Mouse (Mus musculus) C2C12 (cell line): ENCODE measurements around the gene D630003M21Rik. TPM values are rescaled to one million over a fixed set of nuclear protein-coding genes. Genes with fewer than 3 reads are reported as not detected.
A peak's percentile ranks its signal among the peaks of the same experiment; 100 is the strongest.

Source experiments
- H3K27me3 ChIP-seq: one replicate; pipeline ENCODE4 v1.6.1; 2011; ENCODE audit not compliant: control insufficient read depth, insufficient read depth, insufficient read length
- H3K36me3 ChIP-seq: one replicate; pipeline ENCODE4 v1.6.1; 2011; ENCODE audit not compliant: control insufficient read depth, insufficient read depth
- H3K4me3 ChIP-seq: one replicate; pipeline ENCODE4 v1.5.1; 2011; ENCODE audit warnings: mild to moderate bottlenecking, control low read depth; ENCODE audit not compliant: poor library complexity, insufficient read depth, severe bottlenecking
- H3K79me2 ChIP-seq: one replicate; pipeline ENCODE4 v1.6.1; 2011; ENCODE audit not compliant: control insufficient read depth, insufficient read depth
- H3K79me3 ChIP-seq: one replicate; pipeline ENCODE4 v1.6.1; 2011; ENCODE audit warnings: low read depth, control low read depth
- H3ac ChIP-seq: one replicate; pipeline ENCODE3; 2011; ENCODE audit warnings: low read depth; ENCODE audit not compliant: control insufficient read depth, insufficient read length
- CEBPB ChIP-seq: IDR thresholded peaks from one replicate; pipeline ENCODE4 v1.6.1; 2011; ENCODE audit warnings: low read depth, mild to moderate bottlenecking, control low read depth, moderate library complexity
- CTCF ChIP-seq: IDR thresholded peaks from one replicate; pipeline ENCODE4 v1.5.1; 2011; ENCODE audit not compliant: control insufficient read depth, insufficient read depth, insufficient read length
- FOSL1 ChIP-seq: IDR thresholded peaks from one replicate; pipeline ENCODE4 v1.8.0; 2011; ENCODE audit warnings: mild to moderate bottlenecking, low read length; ENCODE audit not compliant: poor library complexity, insufficient read depth, severe bottlenecking
- MAX ChIP-seq: IDR thresholded peaks from one replicate; pipeline ENCODE4 v1.6.1; 2011; ENCODE audit warnings: mild to moderate bottlenecking, control low read depth
- MYOD1 ChIP-seq: IDR thresholded peaks from one replicate; pipeline ENCODE4 v1.6.1; 2011; ENCODE audit warnings: low read depth; ENCODE audit not compliant: control insufficient read depth, insufficient read length
- MYOG ChIP-seq: IDR thresholded peaks from one replicate; pipeline ENCODE4 v1.6.1; 2011; ENCODE audit not compliant: control insufficient read depth, insufficient read length; ENCODE audit errors: extremely low read depth
- USF1 ChIP-seq: IDR thresholded peaks from one replicate; pipeline ENCODE4 v1.6.1; 2011; ENCODE audit warnings: low read depth, mild to moderate bottlenecking, control low read depth, moderate library complexity
- polyA plus RNA-seq: library from polyadenylated mRNA; unstranded; fragments of >200 nt; fragmentation: generic; extraction: Trizol; gene quantifications from one replicate; pipeline ENCODE4 v1.2.1, GENCODE M21; 2012; ENCODE audit warnings: missing spikeins

D630003M21Rik gene
- polyA plus RNA-seq, 1 experiment, result 0.01 TPM

- Histone ChIP-seq H3K79me3 (no peaks in the 10 kb centered on the region), H3K79me2 (no peaks in the 10 kb centered on the region), H3K36me3 (no peaks in the 10 kb centered on the region), H3K4me3 (no peak overlapping the region), H3K27me3 (peaks cover 33% of the 10 kb centered on the region), H3ac (no peak overlapping the region)
- peak; percentile 61 for TF ChIP-seq USF1
- TF ChIP-seq MYOG, result no peak
- no peak for TF ChIP-seq CTCF
- no peak for TF ChIP-seq CEBPB
- no peak for TF ChIP-seq MYOD1
Measured at GRCm38 (mm10) chr2:158270017-158270416, 41.0 kb upstream of the D630003M21Rik start.

GRCm38 (mm10) chr2:158264877-158265276 is 35.9 kb upstream of the D630003M21Rik start:
- Histone ChIP-seq H3K4me3 (no peak overlapping the region), H3K36me3 (no peaks in the 10 kb centered on the region), H3K79me3 (no peaks in the 10 kb centered on the region), H3K79me2 (no peaks in the 10 kb centered on the region), H3K27me3 (peaks cover 23% of the 10 kb centered on the region), H3ac (no peak overlapping the region)
- TF ChIP-seq MAX (no peak), FOSL1 (no peak), CTCF (no peak)

- peaks cover 6% of the 10 kb centered on the region for H3K27me3 ChIP-seq
- no peaks in the 10 kb centered on the region for H3K36me3 ChIP-seq
- no peaks in the 10 kb centered on the region for H3K79me2 ChIP-seq
- TF ChIP-seq CEBPB, result no peak
- no peak for TF ChIP-seq FOSL1
- no peak for TF ChIP-seq CTCF
- no peak for TF ChIP-seq MYOG
- no peak for TF ChIP-seq MYOD1
- no peak for TF ChIP-seq USF1
- TF ChIP-seq MAX, result no peak
- no peak overlapping the region for H3ac ChIP-seq
- no peak overlapping the region for H3K4me3 ChIP-seq
- H3K79me3 ChIP-seq, result no peaks in the 10 kb centered on the region
Measured at GRCm38 (mm10) chr2:158259498-158259897, 30.5 kb upstream of the D630003M21Rik start.

GRCm38 (mm10) chr2:158258781-158259180 is 29.8 kb upstream of the D630003M21Rik start:
- H3K27me3 ChIP-seq, result peaks cover 6% of the 10 kb centered on the region
- no peak overlapping the region for H3ac ChIP-seq
- TF ChIP-seq MAX (no peak), USF1 (no peak), MYOD1 (no peak), FOSL1 (no peak), CTCF (peak; percentile 61), MYOG (no peak), CEBPB (no peak)
- H3K79me3 ChIP-seq, result no peaks in the 10 kb centered on the region
- H3K4me3 ChIP-seq, result no peak overlapping the region
- H3K79me2 ChIP-seq, result no peaks in the 10 kb centered on the region
- H3K36me3 ChIP-seq, result no peaks in the 10 kb centered on the region

- H3K79me3 ChIP-seq, result no peaks in the 10 kb centered on the region
- H3K79me2 ChIP-seq, result no peaks in the 10 kb centered on the region
- H3K36me3 ChIP-seq, result no peaks in the 10 kb centered on the region
- no peak within 1 kb of the TSS for H3ac ChIP-seq
- TF ChIP-seq CEBPB, result no peak
- TF ChIP-seq FOSL1, result no peak
- no peak for TF ChIP-seq MYOD1
- no peak for TF ChIP-seq MAX
- TF ChIP-seq USF1, result no peak
- H3K4me3 ChIP-seq, result no peak within 1 kb of the TSS
- peaks cover 6% of the 10 kb centered on the region for H3K27me3 ChIP-seq
Measured at GRCm38 (mm10) chr2:158258005-158258418, 29.0 kb upstream of the D630003M21Rik start, which contains the start of gene Bpi. Gene Bpi, plus strand, starts transcription at chr2:158258094.

- no peak overlapping the region for H3ac ChIP-seq
- no peak overlapping the region for H3K4me3 ChIP-seq
- no peaks in the 10 kb centered on the region for H3K79me2 ChIP-seq
- H3K36me3 ChIP-seq, result no peaks in the 10 kb centered on the region
- TF ChIP-seq FOSL1, result no peak
- no peak for TF ChIP-seq MAX
- TF ChIP-seq CEBPB, result no peak
- no peak for TF ChIP-seq MYOD1
- TF ChIP-seq CTCF, result no peak
- no peak for TF ChIP-seq MYOG
- TF ChIP-seq USF1, result no peak
- H3K27me3 ChIP-seq, result peaks cover 6% of the 10 kb centered on the region
- no peaks in the 10 kb centered on the region for H3K79me3 ChIP-seq
Measured at GRCm38 (mm10) chr2:158256894-158257293, 27.9 kb upstream of the D630003M21Rik start.
